8 mouse cellular contexts compared by ENCODE assay signal in genomic region chr7:145114660-145115059, GRCm38 (mm10).
A peak's percentile ranks its signal among the peaks of the same experiment; 100 is the strongest.
DNase-seq lines count a peak whose midpoint lies in the region; ATAC-seq and TF ChIP-seq lines count a peak whose summit lies in the region.

No protein-coding gene starts in this region.

- H3K4me3 ChIP-seq in liver, adult 2 months (ENCODE audit: insufficient read depth, low read depth, low read length): no peak overlapping the region
- H3K4me3 ChIP-seq in liver, embryonic 12.5 days: no peak overlapping the region

- peak; percentile 56; the same call in 1 of the 2 replicates for TF ChIP-seq CTCF in liver, adult 2 months (IDR thresholded peaks at IDR 0.05; ENCODE audit: low read depth, low read length)

- no peak for ATAC-seq in liver, embryonic 12.5 days
- ATAC-seq in megakaryocyte progenitor cell, adult 5-6 weeks (replicated peaks; ENCODE audit: poor library complexity): no peak

- no peak overlapping the region for H3K27ac ChIP-seq in liver, adult 2 months (replicated peaks; ENCODE audit: insufficient read depth, low read depth, low read length)
- H3K27ac ChIP-seq in liver, embryonic 12.5 days: no peak overlapping the region

- no peaks in the 10 kb centered on the region for H3K27me3 ChIP-seq in liver, adult 2 months (ENCODE audit: control insufficient read depth, insufficient read depth, low read length)
- no peaks in the 10 kb centered on the region for H3K27me3 ChIP-seq in liver, embryonic 12.5 days (replicated peaks)

- DNase-seq in adrenal gland, adult 18-20 months (ENCODE audit: low spot score in 2 of 2): peak; percentile 42 to 57
- DNase-seq in adrenal gland, postnatal 4 days (ENCODE audit: low spot score in 2 of 2): no peak
- DNase-seq in liver, adult 2 months (ENCODE audit: extremely low read depth, low read depth, low spot score): no peak
- peak; percentile 37 for DNase-seq in forelimb bud, embryonic 11.5 days (ENCODE audit: low read depth, low spot score)
- DNase-seq in lung, postnatal 36 days: peak; percentile 65
- DNase-seq in frontal cortex, postnatal 25 days (ENCODE audit: low spot score in 2 of 2): no peak

- no peak overlapping the region for H3K4me2 ChIP-seq in liver, embryonic 12.5 days

- 77% methylated on average over 2 of the region's 2 CpGs for WGBS in liver, adult 2 months
- 37% methylated on average over 2 of the region's 2 CpGs for WGBS in liver, embryonic 12.5 days (ENCODE audit: insufficient replicate concordance)

- no peaks in the 10 kb centered on the region for H3K36me3 ChIP-seq in liver, adult 2 months (ENCODE audit: control insufficient read depth, insufficient read depth, low read length)
- no peaks in the 10 kb centered on the region for H3K36me3 ChIP-seq in liver, embryonic 12.5 days

- peaks cover 6% of the 10 kb centered on the region; the same call in 1 of the 2 replicates for H3K4me1 ChIP-seq in liver, adult 2 months (ENCODE audit: control insufficient read depth, insufficient read depth, low read length)
- H3K4me1 ChIP-seq in liver, embryonic 12.5 days: peaks cover 36% of the 10 kb centered on the region

- TF ChIP-seq POLR2A in liver, adult 2 months (IDR thresholded peaks at IDR 0.05; ENCODE audit: extremely low read depth, insufficient read depth, low read length): no peak

- no peak overlapping the region for H3K9ac ChIP-seq in liver, adult 2 months (ENCODE audit: low read depth, low read length)
- no peak overlapping the region for H3K9ac ChIP-seq in liver, embryonic 12.5 days

- H3K9me3 ChIP-seq in liver, embryonic 12.5 days (replicated peaks): no peaks in the 10 kb centered on the region

- no peaks in the 10 kb centered on the region for H3K79me2 ChIP-seq in liver, adult 2 months (ENCODE audit: control insufficient read depth, insufficient read depth, low read length)

Comparison
In these comparisons a context has a peak if more than half of its experiments do, and no peak if none do; other contexts are left out.
1. DNase-seq: peak in adrenal gland, adult 18-20 months (2 of 2), forelimb bud, embryonic 11.5 days (single experiment) and lung, postnatal 36 days (single experiment); none in adrenal gland, postnatal 4 days (0 of 2), liver, adult 2 months (single experiment) and frontal cortex, postnatal 25 days (0 of 2).